Mouse (Mus musculus) gonadal fat pad, adult 2 months (tissue): ENCODE measurements at regions not wholly inside any gene's neighbourhood (a gene's known extent, or its start where the extent isn't known, plus 50 kb on each side); places are given as distances from the start of the nearest gene placed in this dataset.

Source experiments
- DNase-seq: peaks from one replicate; pipeline ENCODE4 v3.0.0-alpha.2; 2012; ENCODE audit warnings: low read depth

DNA sequence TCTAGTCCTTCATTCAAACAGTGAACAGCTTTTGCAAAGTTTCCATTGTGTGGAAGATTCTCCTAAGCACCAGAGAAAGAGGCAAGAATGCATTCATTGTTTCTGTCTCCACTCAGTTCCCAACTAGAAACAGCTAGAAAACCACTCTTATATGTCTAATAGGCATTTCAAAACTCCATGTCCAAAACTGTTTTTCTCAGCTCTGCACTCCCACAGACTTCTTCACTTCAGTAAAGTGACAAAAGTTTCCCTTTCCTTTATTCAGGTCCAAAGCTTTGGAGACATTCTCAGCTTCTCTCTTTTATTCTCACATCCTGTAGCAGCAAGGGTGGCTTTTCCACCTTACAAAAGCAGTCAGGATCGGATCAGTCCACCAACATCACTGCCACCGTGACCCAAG lies 166.0 kb downstream of the Mreg start:
- no peak for DNase-seq

- no peak for DNase-seq
These were observed 173.6 kb downstream of the Mreg start for GRCm38 (mm10) chr1:72038518-72038917.

- DNase-seq = no peak
These were observed 175.5 kb downstream of the Mreg start for GRCm38 (mm10) chr1:72036600-72036999.

GRCm38 (mm10) chr1:72036141-72036540 lies 176.0 kb downstream of the Mreg start:
- no peak for DNase-seq

DNA sequence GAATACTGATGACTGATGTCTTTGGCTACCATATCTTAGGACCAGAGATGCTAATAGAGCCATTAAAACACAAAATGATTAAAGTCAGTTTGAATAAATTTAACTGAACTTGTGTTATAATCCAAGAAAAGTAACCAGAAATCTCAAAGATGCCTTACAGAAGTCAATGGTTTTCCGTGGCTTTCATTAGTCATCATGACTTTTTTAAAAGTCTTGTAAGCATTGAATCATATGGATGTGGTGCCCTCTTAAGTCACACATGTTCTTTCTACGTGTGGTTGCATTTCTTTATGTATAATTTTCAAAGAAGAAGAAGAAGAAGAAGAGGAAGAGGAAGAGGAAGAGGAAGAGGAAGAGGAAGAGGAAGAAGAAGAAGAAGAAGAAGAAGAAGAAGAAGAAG lies 178.2 kb downstream of the Mreg start:
- no peak for DNase-seq

DNA sequence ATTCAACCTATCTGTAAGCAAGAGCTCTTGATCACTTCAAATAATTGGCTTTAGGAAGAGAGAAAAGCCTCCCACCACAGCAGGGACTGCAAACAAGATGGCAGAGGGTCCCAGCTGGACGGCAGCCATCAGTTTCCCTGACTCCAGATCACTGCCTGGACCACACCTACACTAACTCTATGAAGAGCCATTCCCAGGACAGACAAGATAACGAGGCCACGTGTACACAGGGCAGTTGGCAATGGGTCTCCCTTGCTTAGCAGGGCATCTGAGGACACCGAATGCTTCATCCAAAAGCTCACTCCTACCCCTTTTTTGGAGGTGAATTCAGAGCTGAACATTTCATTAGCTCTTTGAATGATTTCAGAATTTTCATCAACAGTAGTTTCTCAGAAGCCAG lies 179.9 kb downstream of the Mreg start:
- no peak for DNase-seq

DNA sequence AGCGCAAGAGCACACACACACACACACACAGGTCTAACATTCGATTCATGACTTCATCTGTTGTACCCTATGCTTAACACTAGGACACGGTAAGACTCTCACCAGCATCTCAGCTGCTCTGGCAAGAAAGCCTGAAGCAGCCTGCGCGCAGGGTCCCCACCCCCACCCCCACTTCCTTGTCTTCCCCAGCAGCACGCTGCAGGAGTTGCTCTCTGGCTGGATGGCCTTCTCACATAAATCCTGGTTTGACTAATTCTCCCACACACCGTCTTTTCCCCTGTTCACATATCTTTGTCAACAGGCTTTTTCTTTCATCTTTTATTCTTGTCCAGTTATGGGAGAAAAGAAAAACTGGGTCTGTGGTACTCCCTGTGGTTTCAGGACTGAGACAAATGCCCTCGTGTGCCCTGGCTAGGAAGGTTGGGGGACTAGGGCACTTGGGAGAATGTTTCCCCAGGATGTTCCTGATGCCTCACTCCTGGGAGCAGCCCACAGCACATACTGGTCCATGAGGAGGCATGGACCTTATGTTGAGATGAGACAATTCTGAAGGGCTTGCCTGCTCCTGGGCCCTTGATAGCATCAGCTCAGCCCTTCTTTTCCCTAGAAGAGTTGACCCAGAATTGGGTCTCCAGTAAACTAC lies 181.2 kb downstream of the Mreg start:
- DNase-seq = no peak

GRCm38 (mm10) chr1:72029625-72030024 lies 182.5 kb downstream of the Mreg start:
- DNase-seq = no peak

DNA sequence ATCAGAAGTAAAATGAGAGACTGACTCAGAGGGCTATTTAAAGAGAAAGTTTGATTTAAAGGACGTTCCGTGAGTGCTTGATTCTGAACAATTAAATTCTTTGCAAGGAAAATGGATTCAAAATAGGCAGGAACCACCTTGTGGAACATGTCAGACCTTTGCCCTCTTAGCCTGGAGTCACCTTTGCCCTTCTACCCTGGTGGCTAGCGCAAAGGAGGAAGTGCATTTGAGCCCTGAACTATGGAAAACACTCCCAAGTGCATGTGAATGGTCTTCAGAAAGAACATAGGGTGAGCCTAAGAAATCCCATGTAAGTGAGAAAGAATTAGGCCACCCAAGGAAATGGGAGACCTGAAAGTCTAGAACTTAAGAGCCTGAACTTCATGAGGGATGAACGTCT lies 185.2 kb downstream of the Mreg start:
- no peak for DNase-seq

GRCm38 (mm10) chr1:72022631-72023030 lies 189.5 kb downstream of the Mreg start:
- DNase-seq = no peak

- no peak for DNase-seq
These were observed 193.5 kb downstream of the Mreg start for GRCm38 (mm10) chr1:72018479-72019222.

- DNase-seq = no peak
These were observed 194.2 kb downstream of the Mreg start for GRCm38 (mm10) chr1:72017814-72018478.

DNA sequence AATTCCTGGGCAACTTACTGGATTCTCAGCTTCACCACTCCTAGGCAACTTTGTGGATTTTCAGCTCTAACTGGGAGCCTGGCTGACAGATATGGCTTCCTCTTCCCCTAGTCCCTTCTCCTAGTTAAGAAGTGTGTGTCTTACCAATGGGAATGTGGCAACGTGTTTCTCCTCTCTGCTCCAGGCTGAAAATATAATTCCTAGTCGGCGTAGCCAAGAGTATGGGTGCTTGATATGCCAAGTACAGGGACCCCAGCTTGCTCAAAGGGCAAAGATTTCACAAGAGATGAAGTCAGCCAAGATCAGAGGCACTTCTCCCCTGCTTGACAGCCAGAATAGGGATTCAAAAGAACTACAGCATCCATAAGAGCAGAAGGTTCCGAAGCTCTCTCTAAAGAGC lies 196.6 kb downstream of the Mreg start:
- DNase-seq = no peak

- peak; percentile 13 for DNase-seq
These were observed 197.5 kb downstream of the Mreg start for GRCm38 (mm10) chr1:72014580-72014979.

DNA sequence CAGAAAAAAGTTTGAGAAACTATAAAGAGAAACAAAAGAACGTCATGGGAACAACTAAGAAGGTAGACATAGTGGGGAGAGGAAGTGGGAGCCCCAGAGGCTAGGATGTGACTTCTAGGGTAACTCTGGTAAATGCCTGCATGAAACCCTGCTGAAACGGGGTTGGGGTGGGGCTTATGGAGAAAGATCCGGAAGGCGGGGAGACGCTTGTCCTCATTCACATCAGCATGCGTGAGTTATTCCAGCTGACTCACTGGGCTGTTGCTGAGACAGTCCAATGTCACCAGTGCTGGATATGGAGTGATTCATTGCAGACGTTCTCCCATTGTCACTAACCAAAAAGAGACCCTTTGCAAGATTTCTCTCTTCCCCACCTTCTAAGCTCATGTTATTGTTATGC lies 198.2 kb downstream of the Mreg start:
- no peak for DNase-seq

DNA sequence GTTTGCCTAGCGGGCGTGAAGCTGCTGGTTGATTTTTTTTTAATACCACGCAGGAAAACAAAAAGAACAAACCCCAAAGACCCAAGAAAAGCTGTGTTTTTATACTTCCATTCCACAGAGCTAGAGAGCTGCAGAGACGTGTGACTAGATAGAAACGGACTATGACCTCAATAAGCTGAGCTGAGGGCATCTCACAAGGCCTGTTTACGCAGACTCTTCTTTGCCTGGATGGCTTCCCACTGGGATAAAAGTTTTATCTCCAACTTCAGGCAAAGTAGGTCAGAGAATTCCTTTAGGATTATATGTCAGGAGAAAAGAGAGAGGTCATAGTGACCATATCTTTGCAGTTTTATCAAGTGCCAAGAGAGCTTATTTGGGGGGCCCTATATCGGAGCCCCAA lies 199.4 kb downstream of the Mreg start:
- no peak for DNase-seq

- DNase-seq = no peak
These were observed 202.7 kb downstream of the Mreg start for GRCm38 (mm10) chr1:72009270-72009928.

DNA sequence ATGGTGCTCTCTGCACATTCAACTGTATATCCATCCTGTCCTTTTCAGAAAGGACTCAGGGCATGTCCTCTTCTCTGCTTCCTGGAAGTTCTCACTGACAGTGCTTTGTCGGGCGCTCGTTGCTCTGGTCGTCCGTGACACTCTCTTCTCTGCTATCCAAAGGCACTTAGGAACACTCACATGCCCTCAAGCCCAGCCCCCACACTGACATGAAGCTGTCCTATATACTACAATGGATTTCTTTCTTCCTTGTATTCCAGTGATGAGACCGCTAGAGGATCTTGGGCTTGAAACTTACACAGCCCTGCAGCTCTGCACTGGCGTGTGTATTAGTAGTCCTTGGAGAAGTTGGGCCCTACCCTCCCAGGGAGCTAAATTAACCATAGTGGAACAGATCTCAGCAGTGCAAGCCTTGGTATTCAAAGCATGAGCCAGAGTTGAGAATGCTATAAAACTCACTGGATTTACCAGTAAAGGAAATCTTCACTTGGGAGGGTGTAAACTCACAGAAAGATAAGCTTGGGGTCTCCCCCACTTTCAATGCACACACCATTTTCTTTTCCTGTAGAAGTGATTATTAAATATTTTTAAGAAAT lies 205.3 kb downstream of the Mreg start:
- no peak for DNase-seq

GRCm38 (mm10) chr1:72005956-72006355 lies 206.2 kb downstream of the Mreg start:
- no peak for DNase-seq

DNA sequence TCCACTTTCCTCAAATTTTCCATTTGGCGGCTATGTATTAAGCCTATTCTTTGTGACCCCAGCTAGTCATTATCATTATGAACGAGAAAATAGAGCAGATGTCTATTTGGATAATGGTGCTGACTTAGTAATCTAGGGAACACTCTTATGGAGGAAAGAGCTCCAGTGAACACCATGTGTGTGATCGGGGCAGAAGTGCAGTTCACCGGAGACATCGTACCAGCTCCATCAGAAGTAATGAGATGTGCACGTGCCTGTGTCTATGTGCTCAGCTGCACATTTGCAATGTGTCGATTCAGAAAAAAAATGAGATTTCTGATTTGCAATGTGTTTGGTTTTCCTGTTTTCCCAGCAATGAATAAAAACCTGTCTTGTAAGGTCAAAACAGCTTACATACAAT lies 206.6 kb downstream of the Mreg start:
- DNase-seq = no peak

DNA sequence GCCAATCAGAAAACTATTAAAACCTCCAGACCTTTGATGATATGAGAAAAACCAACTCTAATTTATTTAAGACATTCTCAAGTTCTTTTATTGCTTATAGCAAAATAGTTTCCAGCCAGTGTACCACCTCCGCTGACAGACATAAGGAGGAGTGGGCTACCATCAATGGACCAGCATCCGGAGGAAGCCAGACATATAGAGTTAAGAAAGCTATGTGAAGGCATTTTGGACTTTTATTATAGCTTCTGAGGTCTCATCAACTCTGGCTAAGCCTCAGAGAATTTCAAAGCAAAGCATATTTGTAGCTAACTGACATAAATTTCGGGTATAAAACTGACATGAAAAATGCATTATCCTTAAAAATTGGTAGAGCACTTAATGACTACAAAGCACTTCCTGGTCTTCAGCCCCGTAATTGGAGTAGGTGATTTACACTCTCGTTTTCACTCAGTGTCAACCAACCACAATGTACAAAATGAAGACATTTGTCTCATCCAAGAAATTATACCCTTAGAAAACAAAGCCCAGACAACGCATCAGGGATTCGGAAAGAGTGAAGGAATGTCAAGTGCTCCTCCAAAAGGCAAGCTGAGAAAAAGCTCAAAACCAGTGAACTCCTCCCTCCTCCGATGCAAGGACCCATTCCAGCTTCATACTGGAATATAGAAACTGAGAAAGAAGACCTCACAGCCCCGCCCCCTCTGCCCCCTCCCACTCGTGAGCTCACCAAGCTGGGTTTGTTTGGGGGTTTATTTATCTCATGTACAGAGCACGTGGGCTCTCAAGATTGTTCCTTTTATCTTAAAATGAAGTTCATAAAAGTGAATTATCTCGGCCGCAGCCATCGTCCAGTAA lies 208.5 kb downstream of the Mreg start:
- DNase-seq = no peak
